Mouse (Mus musculus) liver, postnatal 0 days (tissue): ENCODE measurements around the gene Cfap77. TPM values are rescaled to one million over a fixed set of nuclear protein-coding genes. Genes with fewer than 3 reads are reported as not detected.
A peak's percentile ranks its signal among the peaks of the same experiment; 100 is the strongest.

Experiments
- ATAC-seq: fragments of 200-750 bp; cut with Nextera tagmentation; 2 replicates; pipeline ENCODE4 v1.8.0; 2017; ENCODE audit warnings: mild to moderate bottlenecking, moderate library complexity
- DNase-seq: peaks from one replicate; pipeline ENCODE4 v3.0.0-alpha.2; 2016
- H3K27ac ChIP-seq: fragments of 300-500 bp; sonication (generic); 2 replicates; pipeline ENCODE4 v1.5.1; 2014; ENCODE audit warnings: antibody characterized with exemption, moderate library complexity, mild to moderate bottlenecking, low read depth
- H3K27me3 ChIP-seq: fragments of 300-500 bp; sonication (generic); 2 replicates; pipeline ENCODE4 v1.6.1; 2014; ENCODE audit warnings: low read length, control low read depth, mixed read lengths; ENCODE audit not compliant: insufficient read depth
- H3K36me3 ChIP-seq: fragments of 300-500 bp; sonication (generic); replicated peaks from 2 replicates; pipeline ENCODE4 v1.6.1; 2014; ENCODE audit warnings: mild to moderate bottlenecking, control low read depth, low read length, moderate library complexity, mixed read lengths; ENCODE audit not compliant: insufficient read depth
- H3K4me1 ChIP-seq: fragments of 300-500 bp; sonication (generic); 2 replicates; pipeline ENCODE4 v1.6.1; 2014; ENCODE audit warnings: antibody characterized with exemption, mild to moderate bottlenecking, control low read depth; ENCODE audit not compliant: insufficient read depth
- H3K4me2 ChIP-seq: fragments of 300-500 bp; sonication (generic); 2 replicates; pipeline ENCODE4 v1.6.1; 2014; ENCODE audit warnings: low read depth, mild to moderate bottlenecking, low read length, moderate library complexity, mixed read lengths
- H3K4me3 ChIP-seq: fragments of 300-500 bp; sonication (generic); 2 replicates; pipeline ENCODE4 v1.5.1; 2014; ENCODE audit warnings: low read depth, low read length
- H3K9ac ChIP-seq: fragments of 300-500 bp; sonication (generic); replicated peaks from 2 replicates; pipeline ENCODE4 v1.6.1; 2014; ENCODE audit warnings: mild to moderate bottlenecking, moderate library complexity
- H3K9me3 ChIP-seq: fragments of 300-500 bp; sonication (generic); 2 replicates; pipeline ENCODE4 v1.6.1; 2016; ENCODE audit warnings: mild to moderate bottlenecking, control low read depth, low read length, mixed read lengths
- CTCF ChIP-seq: sonication (generic); IDR thresholded peaks from 2 replicates; pipeline ENCODE4 v1.5.1; 2016; ENCODE audit warnings: antibody characterized with exemption, low read depth
- EP300 ChIP-seq: IDR thresholded peaks from 2 replicates; pipeline ENCODE4 v1.6.1; 2016; ENCODE audit warnings: antibody characterized with exemption, low read depth, mild to moderate bottlenecking
- WGBS: fragments of 180-500 bp; shearing (Covaris S2); extraction: QIAGEN DNeasy Blood & Tissue Kit; methylation state at CpG from one replicate; pipeline ENCODE4 v1.1.7; 2014; ENCODE audit not compliant: insufficient replicate concordance; 5-methylcytosine and 5-hydroxymethylcytosine counted together
- polyA plus RNA-seq: library from polyadenylated mRNA; unstranded; fragments of >200 nt; fragmentation: Nextera tagmentation; extraction: Ambion mirVana; gene quantifications from 2 replicates; pipeline ENCODE4 v1.2.1, GENCODE M21; 2015

Gene Cfap77
- polyA plus RNA-seq, 1 experiment from 2014 or later = 0.06 TPM

DNA sequence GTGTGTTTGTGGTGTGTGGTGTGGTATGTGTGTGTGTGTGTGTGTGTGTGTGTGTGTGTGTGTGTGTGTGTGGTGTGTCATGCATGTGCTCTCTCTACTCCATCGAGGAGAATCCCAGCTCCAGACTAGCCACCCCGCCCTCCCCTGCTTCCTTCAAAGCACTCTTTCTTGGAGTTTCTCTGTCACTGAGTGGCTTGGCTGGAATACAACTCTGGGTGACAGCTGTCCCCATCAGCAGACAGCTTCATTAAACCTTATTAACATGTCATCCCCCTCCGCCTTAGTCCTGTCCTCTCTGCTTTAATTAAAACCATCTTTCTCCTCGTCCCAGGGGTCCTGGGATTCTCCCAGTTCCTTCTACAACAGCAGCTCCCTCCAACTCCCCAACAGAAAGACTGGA is 59.4 kb downstream of the Cfap77 start:
- no peak for ATAC-seq
- H3K9ac ChIP-seq = no peak overlapping the region

DNA sequence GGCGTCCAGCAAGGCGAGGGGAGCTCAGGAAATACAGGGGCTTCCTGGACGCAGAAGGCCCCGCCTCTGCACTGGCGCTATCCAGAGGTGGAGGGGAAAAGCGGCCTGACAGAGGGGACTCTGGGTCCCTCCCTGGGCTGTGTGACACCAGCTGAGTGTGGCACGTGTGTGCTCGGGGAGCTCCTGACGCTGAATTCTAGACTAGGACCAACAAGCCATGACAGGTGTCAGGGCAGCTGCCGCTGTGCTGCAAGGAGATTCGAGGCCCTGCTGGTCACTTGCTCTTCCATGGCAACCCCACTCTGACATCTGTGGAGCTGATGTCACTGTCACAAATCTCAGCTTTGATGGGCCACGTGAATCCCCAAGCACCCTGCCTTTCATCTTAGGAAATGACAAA is 60.9 kb downstream of the Cfap77 start:
- no peaks in the 10 kb centered on the region for H3K27me3 ChIP-seq
- TF ChIP-seq CTCF (no peak), EP300 (no peak)
- ATAC-seq = no peak
- 64% methylated on average over 12 of the region's 12 CpGs for WGBS
- H3K36me3 ChIP-seq = no peaks in the 10 kb centered on the region
- H3K27ac ChIP-seq = no peak overlapping the region
- no peak overlapping the region for H3K4me3 ChIP-seq
- no peak overlapping the region for H3K9ac ChIP-seq
- DNase-seq = no peak
- no peaks in the 10 kb centered on the region for H3K9me3 ChIP-seq
- no peak overlapping the region for H3K4me2 ChIP-seq
- no peaks in the 10 kb centered on the region for H3K4me1 ChIP-seq

More for the DNA sequence above, 59.4 kb downstream of the Cfap77 start:
- no peak for TF ChIP-seq EP300
- no peak for TF ChIP-seq CTCF
- Histone ChIP-seq H3K4me1 (no peaks in the 10 kb centered on the region), H3K27ac (no peak overlapping the region), H3K4me3 (no peak overlapping the region), H3K4me2 (no peak overlapping the region), H3K36me3 (no peaks in the 10 kb centered on the region), H3K27me3 (no peaks in the 10 kb centered on the region), H3K9me3 (no peaks in the 10 kb centered on the region)
- no peak for DNase-seq
- 73% methylated on average over 4 of the region's 4 CpGs for WGBS

GRCm38 (mm10) chr2:28988781-28989180 is 66.1 kb downstream of the Cfap77 start:
- H3K4me2 ChIP-seq = no peak overlapping the region
- no peaks in the 10 kb centered on the region for H3K9me3 ChIP-seq
- no peak overlapping the region for H3K9ac ChIP-seq
- H3K36me3 ChIP-seq = no peaks in the 10 kb centered on the region
- H3K27ac ChIP-seq = no peak overlapping the region
- WGBS = 93% methylated on average over 3 of the region's 3 CpGs
- TF ChIP-seq EP300 (no peak), CTCF (peak; percentile 49)
- no peak for DNase-seq
- ATAC-seq = no peak
- H3K4me1 ChIP-seq = no peaks in the 10 kb centered on the region
- no peaks in the 10 kb centered on the region for H3K27me3 ChIP-seq
- H3K4me3 ChIP-seq = no peak overlapping the region

DNA sequence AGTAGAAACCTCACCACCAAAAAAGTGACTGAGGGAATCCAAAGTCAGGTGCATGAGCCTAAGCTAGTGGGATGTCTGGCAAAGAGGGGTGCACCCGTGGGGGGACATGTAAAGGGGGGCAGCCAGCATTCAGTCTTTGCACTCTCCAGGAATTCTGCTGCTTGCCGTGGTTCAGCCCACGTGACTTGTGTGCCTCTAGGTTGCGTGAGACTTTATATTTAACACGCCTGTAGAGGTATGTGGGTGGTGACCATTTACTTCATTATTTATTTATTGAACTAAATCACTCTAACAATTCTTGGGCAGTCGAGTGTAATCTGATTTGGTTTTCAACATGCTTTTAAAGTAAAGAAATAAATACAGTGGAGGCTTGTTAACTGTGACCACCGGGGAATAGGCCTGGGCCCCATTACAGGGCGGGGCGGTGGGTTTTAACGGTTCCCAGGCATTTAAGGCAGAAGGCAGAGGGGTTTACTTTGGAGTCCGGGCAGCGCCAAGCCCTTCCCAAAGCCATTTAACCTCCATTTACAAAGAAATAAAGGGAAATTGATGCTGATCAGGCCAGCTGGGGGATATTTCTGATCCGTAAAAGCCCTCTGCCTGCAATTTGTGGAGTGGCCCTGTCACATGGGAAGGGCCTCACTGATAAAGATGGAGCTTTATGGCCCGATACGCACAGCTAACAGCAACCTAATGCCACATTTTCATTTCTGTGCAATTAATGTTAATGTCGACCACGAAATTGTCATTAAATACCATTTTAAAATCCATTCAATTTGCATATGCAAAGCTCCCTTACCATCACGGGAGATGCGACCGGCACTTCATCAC is 74.6 kb downstream of the Cfap77 start:
- TF ChIP-seq CTCF (no peak), EP300 (no peak)
- Histone ChIP-seq H3K9me3 (no peaks in the 10 kb centered on the region), H3K4me3 (no peak overlapping the region), H3K4me1 (no peaks in the 10 kb centered on the region), H3K36me3 (no peaks in the 10 kb centered on the region), H3K27me3 (no peaks in the 10 kb centered on the region), H3K9ac (no peak overlapping the region), H3K27ac (no peak overlapping the region), H3K4me2 (no peak overlapping the region)
- DNase-seq = no peak
- ATAC-seq = no peak
- 74% methylated on average over 20 of the region's 20 CpGs for WGBS

DNA sequence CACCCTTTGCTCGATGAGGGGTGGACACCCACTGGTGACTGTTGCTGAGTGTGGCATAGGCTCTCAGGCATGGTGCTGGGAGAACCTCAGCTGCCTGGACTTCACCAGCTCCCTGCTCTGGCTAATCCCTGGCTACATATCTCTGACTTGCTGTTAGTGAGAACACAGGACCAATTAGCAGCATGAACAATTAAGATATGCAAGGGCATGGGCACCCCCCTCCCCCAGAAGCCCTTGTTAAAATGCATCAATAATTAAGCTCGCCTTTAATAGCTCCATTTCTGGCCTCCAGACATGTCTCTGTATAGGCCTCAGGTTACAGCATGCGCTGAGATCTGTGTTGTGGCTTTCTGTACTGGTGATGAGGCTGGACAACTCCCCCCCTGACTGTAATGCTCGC is 76.4 kb downstream of the Cfap77 start:
- Histone ChIP-seq H3K27ac (no peak overlapping the region), H3K4me3 (no peak overlapping the region), H3K9me3 (no peaks in the 10 kb centered on the region), H3K4me2 (no peak overlapping the region), H3K4me1 (no peaks in the 10 kb centered on the region), H3K36me3 (no peaks in the 10 kb centered on the region), H3K9ac (no peak overlapping the region), H3K27me3 (no peaks in the 10 kb centered on the region)
- TF ChIP-seq CTCF = no peak
- TF ChIP-seq EP300 = no peak
- WGBS = 70% methylated on average over 4 of the region's 4 CpGs
- ATAC-seq (no peak), DNase-seq (no peak)

- DNase-seq (peak; percentile 76), ATAC-seq (no peak)
- no peak overlapping the region for H3K4me3 ChIP-seq
- no peaks in the 10 kb centered on the region for H3K27me3 ChIP-seq
- H3K4me2 ChIP-seq = no peak overlapping the region
- H3K4me1 ChIP-seq = no peaks in the 10 kb centered on the region
- H3K9ac ChIP-seq = no peak overlapping the region
- WGBS = 14% methylated on average over 7 of the region's 7 CpGs
- no peaks in the 10 kb centered on the region for H3K36me3 ChIP-seq
- TF ChIP-seq EP300 = no peak
- peak; percentile 89 for TF ChIP-seq CTCF
- H3K9me3 ChIP-seq = no peaks in the 10 kb centered on the region
- no peak overlapping the region for H3K27ac ChIP-seq
These were observed 78.2 kb downstream of the Cfap77 start for GRCm38 (mm10) chr2:28976635-28977034.
